Mouse (Mus musculus) WW6 (cell line): ENCODE results near the gene Pigv.

Experiments
- DNase-seq: peaks from one replicate; pipeline ENCODE4 v3.0.0-alpha.2; 2013; ENCODE audit warnings: low read depth, low spot score

The Pigv gene

DNA sequence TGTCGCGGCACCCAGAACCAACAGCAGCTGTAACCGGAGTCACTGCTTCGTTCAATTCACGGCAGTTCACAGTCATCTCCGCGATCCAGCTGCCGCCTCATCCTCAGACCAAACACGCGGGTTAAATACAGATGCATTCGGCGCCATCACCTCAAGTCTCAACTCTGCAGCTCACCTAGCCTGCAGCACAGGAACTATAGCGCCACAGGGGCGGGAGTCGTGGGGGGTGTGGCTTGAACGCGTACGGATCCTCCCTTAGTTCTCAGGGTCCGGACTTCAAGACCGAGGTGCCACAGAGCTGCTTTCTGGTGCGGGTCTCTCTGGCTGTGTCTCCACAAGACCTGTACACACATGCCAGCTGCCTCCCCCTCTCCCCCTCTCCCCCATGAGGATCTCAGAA is 26.8 kb downstream of the Pigv start:
- DNase-seq: no peak

DNA sequence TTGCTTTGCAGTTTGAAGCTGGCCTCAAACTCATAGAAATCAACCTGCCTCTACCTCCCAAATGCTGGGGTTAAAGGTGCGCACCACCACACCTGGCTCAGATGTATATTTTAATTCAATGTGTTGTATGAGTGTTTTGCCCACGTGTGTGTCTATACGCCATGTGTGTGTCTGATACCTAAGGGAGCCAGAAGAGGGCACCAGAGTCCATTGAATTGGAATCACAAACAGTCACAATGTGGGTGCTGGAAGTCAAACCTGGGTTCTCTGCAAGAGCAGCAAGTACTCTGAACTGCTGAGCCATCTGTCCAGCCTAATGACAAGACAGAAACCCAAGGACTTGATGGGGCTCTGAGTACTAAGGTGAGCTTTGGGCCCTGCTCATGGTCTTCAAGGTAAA is 27.3 kb downstream of the Pigv start:
- peak; percentile 69 for DNase-seq

DNA sequence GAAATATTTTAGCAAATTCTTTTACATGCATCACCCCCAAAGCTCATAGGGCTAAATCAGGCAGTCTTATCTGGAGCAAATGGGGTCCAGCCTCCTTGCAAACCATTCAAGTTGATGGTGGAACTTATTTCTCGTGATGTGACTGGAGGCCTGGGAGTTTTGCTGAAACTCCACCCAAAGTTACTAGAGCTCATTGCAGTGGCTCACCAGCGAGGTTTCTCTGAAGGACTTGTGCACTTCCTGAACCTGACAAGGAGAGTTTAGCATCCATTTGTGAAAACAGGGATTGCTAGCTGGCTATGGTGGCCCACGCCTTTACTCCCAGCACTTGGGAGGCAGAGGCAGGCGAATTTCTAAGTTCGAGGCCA is 38.4 kb downstream of the Pigv start:
- DNase-seq: no peak

DNA sequence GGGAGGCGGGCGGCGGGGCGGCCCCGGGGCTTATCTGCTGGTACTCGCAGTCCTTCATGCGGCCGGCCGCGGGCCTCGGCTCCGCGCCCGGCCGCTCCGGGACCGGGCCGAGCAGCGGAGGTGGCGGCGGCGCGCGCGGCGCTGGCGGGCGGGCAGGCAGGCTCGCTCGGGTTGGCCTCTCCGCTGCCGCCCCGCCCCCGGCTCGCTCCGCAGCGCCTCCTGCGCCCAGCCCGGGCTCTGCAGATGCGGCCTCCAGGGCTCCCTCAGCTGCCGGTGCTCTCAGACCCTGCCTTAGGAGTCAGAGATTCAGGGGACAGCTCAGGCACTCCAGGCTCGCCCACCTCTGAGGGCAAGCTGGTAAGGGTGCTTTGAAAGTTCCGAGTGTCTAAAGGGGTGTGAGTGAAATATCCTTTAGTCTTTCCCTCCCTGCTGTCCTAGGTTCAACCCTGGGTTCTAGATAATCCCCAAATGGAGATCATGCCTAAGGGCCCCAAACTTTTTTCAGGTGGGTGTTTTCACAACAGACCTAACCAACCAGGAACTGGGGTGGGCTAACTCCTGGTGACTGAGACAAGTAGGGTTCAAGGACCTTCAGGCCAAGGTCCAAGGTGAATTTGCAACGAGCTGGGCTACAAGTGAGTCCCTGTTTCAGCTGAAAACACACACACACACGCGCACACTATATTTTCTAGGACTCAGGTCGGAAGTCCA is 39.0 kb downstream of the Pigv start:
- DNase-seq: no peak

DNA sequence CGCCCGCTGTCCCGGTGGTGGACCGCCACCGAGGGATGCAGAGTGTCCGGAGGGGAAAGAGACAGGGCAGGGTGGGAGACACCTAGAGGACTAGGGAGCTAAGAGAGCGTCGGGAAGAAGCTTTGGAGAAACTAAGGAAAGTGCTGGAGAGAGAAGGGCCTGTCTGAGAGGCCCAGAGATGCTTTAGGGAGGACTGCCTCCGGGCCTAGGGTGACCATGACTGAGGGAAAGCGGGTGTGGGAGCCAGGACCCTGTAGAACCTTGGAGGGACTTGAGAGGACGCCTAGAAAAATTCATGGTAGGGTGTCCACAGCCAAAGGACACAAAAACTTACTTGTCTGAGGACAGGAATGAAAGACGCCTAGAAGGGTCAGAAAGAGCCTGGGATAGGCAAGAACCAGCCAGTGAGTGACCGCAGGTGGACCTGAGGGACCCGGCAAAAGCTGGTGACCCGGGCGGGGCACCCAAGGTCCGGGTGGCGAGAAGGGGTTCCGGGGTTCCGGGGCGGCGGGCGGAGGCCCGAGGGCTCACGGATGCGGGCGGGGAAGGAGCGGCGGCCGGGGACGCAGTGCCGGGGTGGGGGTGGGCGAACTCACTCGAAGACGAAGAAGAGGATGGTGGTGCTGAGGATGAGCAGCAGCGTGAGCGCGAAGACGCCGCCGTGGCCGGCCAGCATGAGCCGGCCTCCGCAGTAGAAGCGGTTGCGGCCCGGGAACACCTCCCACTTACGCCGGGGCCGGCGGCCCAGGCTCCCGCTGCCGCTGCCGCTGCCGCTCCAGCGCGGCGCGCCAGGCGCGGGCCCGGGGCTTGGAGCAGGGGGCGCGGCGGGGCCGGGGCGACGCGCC is 39.7 kb downstream of the Pigv start:
- DNase-seq: no peak

DNA sequence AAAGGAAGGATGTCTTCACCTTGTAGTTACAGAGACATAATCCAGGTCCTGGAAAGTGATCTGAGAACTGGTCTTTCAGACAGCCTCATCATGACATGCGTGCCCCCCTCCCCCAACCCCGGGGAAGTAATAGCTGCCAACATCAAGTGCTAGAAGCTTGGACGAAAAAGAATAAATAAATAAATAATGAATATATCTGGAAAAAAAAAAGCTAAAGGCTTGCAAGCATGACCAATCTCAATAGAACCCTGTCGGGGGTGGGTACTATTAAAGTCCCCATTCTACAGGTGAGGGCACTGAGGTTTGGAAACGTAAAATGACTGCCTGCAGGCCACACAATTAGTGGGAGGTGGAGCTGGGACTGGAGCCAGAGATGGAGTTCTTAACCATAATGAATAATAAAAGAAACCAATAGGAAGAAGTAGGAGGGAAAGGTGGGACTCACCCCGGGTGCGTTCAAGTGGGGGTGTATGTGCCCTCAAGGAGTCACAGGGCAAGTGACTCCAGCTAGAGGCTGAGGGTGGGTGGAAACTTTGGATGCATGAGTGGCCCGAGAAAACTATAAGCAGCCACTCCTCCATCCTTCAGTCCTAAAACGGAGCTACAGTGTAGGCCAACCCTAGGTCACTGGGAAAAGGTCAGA is 40.6 kb downstream of the Pigv start:
- no peak for DNase-seq

DNA sequence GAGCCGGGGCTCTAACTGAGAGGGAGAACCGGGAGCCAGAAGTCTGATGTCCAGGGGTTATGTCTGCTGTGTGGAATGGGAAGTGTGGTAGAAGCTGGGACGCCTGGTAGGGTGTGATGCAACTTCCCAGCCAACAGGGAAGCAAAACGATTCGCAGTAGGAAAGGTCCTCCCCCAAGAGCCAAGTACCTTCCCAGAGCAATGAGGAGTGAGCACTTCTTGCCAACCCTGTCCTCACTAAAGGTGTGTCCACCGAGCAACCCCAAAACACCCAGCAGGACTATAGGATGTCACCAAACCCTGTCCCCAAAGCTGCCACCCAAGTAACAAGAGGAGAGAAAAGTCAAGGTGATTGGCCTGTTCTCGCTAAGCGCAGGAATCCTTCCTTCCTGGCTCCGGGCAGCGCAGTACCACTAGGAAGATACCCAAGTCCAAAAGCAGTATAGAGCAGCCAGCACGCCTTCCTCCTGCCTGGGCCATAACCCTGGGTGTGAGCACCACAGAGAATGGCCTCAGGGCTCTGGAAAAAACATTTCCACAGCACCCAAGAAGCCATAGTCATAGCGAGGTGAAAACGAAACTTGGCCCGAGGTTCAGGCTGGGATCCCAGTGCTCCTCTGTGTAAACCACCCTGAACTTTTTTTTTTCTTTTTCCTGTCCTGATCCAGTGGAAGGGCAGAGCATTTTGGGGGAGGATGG is 41.2 kb downstream of the Pigv start:
- DNase-seq: no peak

DNA sequence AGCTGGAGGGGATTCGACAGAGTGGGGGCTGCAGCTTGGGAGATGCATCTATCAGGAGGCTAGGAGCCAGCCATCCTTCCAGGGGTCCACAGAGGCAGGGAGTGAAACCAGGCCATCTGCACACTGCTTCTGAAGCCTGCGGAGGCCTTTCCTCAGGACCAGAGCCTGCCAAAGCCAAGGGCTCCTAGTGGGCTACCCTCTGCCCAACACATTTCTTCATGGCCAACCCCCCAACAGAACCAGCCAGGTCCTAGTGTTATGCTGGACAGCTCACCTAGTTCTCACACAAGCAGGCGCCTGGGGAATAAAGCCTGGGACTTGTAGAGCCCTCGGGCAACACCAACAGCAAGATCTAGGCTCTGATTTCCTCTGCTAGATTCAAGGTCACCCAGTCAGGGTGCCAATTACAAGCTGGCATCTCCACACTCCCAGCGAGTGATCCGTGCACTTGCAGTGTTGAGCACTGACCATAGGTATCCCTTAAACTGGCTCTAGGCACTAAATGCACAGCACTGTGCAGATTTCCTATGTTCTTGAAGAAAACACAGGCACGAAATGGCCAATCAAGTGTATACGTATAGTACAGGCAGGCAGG is 42.0 kb downstream of the Pigv start:
- no peak for DNase-seq

DNA sequence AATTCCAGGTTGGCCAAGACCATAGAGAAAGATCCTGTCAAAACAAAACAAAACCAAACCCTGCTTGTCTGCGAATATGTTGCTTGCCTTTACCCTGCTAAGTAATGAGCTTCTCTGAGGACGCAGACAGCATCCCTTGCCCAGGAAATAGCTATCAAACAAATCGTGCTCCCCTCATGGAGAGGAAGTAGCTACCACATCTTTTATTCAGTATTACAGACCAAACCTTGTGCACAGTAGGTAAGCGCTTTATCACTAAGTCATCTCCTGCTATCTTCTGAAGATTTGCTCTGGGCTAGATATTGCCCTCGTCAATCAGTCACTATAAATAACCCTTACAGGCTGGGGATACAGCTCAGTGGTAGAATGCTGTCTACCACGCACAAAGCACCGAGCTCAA is 43.3 kb downstream of the Pigv start:
- no peak for DNase-seq

DNA sequence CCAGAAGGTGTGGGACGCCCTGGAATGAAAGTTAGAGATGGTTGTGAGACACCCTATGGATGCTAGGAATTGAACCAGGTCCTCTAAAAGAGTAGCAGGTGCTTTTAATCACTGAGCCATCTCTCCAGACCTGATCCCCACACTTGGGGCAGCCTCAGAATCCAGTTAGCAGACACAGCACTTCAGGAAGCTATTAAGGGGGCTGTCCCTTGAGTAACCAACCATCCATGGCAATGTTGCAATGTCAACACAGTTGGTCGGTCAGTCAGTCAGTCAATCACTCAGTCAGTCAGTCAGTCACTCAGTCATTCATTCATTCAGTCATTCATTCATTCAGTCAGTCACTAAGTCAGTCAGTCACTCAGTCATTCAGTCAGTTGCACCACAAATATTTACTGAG is 43.9 kb downstream of the Pigv start:
- no peak for DNase-seq

DNA sequence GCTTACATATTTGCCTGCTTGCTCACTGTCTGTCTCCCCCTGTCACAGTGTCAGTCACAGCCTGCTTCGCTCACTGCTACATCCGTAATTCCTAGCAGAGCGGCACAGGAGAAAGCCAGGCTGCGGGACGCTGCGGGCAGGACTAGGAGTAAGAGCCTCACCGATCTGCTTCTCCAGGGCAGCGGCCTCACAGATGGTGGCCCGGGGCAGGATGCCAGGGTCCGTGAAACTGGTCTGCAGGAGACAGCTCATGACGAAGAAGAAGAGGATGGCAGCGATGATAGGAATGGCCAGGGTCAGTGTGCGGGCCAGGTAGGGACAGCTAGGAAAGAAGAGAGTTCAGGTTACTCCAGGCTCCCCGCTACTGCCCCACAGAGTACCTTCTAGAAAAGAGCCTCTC is 45.4 kb downstream of the Pigv start:
- DNase-seq: no peak

DNA sequence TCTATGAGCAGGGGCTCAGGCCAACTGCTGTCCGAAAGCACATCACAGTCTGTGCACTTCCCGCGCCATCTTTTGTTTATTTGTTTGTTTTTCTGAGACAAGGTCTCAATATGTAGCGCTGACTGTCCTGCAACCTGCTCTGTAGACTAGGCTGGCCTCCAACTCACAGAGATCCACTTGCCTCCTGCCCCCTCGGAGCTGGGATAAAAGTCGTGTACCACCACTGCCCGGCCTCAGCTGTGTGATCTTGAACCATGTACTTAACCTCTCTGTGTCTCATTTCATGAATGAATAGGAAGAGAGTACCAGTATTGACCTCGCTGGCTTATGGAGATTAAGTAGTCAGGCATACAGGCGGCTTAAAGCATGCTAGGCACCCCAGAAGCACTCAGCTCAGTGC is 45.8 kb downstream of the Pigv start:
- no peak for DNase-seq

DNA sequence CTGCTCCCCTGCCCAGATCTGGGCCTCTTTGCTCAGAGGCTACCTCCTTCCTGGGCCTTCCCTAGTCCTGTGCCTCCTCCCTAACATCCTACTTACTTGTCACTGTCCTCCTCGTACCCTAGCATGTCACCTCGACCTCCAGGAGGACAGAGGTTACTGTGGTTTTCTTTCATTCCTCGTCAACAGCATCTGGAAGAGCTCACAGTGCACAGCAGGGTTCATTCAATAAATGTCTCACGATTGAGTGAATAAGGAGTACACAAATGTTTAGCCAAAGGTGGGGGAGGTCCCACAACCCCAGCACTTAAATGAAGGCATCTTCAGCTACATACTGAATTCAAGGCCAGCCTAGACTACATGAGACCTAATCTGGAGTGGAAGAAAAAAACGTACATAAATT is 46.2 kb downstream of the Pigv start:
- no peak for DNase-seq

DNA sequence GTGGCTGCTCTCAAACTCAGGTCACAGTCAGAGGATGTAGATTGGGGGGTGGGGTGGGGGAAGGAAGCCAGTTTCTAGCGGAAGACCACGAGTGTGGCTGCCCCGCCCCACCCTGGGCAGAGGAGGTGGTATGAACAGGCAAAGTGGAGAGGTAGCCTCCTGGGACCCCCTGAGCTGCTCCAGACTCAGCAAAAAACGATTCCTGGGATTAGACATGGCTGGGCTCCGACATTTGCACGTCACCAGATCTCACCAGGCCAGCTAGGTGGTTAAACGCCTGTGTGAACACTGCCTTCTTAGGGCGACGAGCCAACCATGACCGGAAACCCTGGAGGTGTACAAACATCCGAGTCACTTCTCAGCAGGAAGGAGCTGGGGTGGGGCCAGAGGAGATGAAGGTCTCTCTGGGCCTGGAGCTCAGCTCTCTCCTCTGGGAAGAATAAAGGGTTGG is 46.8 kb downstream of the Pigv start:
- no peak for DNase-seq

DNA sequence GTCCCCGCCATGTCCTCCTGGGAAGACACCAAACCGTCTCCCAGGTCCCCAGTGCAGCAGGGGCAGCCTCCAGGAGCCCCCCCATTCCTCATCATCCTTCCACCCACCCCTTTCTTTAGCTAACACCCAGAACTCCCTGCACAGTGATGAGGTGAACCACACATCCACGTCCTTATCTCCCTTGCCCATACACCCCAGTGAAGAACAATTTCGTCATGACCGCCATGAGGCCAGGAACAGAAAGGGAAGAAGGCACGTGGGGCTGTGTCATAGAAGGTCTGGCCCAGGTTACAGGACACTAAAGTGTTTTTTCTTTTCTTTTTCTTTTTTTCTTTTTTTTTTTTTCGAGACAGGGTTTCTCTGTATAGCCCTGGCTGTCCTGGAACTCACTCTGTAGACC is 47.6 kb downstream of the Pigv start:
- no peak for DNase-seq

DNA sequence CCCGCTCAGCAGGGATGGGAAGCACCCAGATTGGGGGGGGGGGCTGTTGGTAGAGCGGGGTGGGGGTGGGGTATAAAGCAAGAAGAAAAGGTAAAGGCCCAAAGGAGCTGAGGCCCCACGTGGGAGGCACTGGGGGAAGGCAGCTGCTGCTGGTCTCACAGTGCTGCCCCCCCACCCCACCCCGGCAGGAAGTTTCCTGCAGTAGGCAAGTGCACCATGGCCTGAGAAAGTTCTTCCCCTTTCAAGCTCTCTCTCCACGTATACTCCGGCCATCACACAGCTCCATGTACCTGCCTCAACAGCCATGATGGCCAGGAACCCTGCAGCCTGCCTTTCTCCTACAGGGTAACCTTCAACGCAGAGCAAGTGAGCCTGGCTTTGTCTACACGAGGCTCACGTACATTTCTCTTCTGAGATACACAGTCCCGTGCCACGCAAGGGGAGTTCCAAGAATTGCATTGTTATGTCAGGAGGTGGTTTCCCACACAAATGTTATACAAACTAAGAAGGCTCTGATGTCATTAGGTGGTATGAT is 50.2 kb downstream of the Pigv start:
- DNase-seq: no peak

DNA sequence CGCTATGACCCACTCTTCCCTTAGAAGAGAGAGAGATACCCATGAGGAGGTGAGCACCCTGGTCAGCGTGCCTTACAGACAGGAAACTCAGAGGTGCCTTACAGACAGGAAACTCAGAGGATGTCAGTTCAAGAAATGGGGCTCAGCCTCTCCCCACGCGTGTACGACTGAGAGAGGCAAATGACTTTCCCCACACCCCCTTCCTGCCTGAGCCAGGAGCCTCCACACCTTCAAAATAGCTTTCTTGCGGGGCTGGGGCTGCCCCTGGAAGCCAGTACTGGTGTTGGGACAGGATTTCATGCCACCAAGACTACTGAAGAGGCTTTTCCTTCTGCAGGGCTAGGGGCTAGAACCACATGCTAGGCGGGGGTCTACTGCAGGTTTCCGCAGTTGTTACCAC is 51.8 kb downstream of the Pigv start:
- no peak for DNase-seq

DNA sequence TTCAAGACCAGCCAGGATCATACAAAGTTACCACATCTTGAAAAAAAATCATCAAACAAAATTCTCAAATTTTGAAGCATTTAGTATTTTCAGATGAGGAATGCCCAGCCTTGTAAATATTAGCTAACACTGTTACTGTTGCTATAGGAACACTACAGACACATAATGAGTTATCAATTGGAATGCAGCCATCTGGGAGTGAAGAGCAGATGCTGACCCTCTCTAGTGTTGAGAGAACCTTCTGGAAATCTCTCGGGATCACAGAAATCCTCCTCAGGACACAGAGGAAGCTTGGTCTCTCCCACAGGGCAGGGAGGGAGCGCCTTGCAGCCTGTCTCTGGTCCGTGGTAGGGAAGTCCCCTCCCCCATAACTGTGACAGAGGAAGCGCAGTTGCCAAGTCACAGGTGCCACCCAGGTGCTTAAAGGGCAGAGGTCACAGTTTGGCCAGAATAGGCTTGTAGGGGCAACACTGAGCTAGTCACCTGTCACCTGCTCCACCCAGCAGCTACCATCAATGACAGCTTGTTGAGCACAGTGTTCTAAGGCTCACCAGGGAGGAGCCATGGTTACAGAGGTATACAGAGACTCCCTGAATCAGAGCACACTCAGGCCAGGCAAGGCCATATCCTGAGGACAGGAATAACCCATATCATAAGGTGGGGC is 52.8 kb downstream of the Pigv start:
- DNase-seq: no peak

DNA sequence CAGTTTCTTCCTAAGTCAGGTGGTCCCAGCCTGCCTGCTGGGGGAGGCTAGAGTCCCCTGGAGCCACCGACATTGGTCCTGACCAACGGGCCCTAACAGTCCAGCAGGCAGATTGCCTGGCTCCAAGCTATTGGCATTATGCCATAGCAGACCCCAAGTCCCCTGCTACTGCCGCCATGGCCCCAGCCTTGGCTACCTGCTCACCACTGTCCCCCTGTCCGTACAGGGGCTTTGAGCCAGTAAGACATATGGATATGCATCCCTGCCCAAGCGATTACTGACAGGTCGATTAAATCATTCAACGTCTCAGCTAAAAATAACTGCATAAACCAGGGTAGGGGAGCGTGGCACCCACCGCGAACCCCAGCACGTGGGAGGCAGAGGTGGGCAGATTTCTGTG is 54.5 kb downstream of the Pigv start:
- no peak for DNase-seq

DNA sequence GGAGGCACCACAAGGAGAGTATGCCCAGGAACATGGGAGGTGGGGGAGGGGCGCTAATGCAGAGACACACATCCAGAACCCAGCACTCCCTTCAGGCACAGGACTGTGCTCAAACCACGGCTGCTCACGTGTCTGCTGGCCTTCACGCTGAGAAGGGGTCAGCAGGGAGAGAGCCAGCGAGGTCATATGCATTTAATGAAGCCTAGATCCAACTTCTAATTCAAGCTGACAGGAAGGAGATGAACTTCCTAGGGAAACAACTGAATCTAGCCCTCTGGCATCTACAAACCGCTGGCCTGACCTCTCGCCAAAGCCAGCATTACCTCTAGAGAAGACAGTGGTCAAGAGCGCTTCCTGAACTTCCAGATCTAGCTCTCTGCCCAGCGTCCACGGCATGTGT is 57.0 kb downstream of the Pigv start:
- DNase-seq: no peak

DNA sequence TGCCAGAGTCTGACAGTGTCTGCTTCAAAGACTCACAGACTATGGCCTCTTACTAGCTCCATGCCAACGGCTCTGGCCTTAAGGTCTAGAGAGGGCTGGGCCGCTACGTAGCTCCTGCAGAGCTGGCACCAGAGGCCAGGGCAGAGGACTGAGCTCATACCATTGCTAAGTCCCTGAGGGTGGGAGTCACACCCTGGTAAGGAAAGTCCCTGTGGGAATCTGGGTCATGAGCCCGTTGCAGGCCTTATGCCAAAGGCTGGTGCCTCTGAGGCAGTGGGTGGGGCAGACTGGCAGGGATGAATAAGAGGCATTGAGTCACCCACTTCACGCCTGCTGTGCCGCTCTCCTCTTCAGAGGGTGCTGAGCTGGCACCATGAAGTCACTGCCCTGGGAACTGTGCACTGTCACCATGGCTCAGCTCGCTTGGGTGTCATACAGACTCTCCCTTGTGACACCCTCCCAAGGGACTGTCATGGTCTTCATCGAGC is 58.1 kb downstream of the Pigv start:
- DNase-seq: no peak
